Mouse (Mus musculus) liver, embryonic 15.5 days (tissue): ENCODE measurements around the gene 4933411K16Rik. TPM values are rescaled to one million over a fixed set of nuclear protein-coding genes. Genes with fewer than 3 reads are reported as not detected.

Experiments
- ATAC-seq: fragments of 200-750 bp; cut with Nextera tagmentation; 2 replicates; pipeline ENCODE4 v1.8.0; 2017; ENCODE audit warnings: moderate number of reproducible peaks, mild to moderate bottlenecking, moderate library complexity; ENCODE audit not compliant: insufficient read depth
- H3K27ac ChIP-seq: fragments of 300-500 bp; sonication (generic); replicated peaks from 2 replicates; pipeline ENCODE4 v1.5.1; 2015; ENCODE audit warnings: mild to moderate bottlenecking, inconsistent platforms
- H3K27me3 ChIP-seq: fragments of 300-500 bp; sonication (generic); 2 replicates; pipeline ENCODE4 v1.6.1; 2015; ENCODE audit warnings: mild to moderate bottlenecking, inconsistent platforms
- H3K36me3 ChIP-seq: fragments of 300-500 bp; sonication (generic); replicated peaks from 2 replicates; pipeline ENCODE4 v1.6.1; 2015; ENCODE audit warnings: moderate library complexity, mild to moderate bottlenecking, inconsistent platforms
- H3K4me1 ChIP-seq: fragments of 300-500 bp; sonication (generic); replicated peaks from 2 replicates; pipeline ENCODE4 v1.6.1; 2015; ENCODE audit warnings: inconsistent platforms
- H3K4me2 ChIP-seq: fragments of 300-500 bp; sonication (generic); 2 replicates; pipeline ENCODE4 v1.6.1; 2015; ENCODE audit warnings: moderate library complexity, mild to moderate bottlenecking, inconsistent platforms
- H3K4me3 ChIP-seq: fragments of 300-500 bp; sonication (generic); replicated peaks from 2 replicates; pipeline ENCODE4 v1.5.1; 2015; ENCODE audit warnings: mild to moderate bottlenecking, inconsistent platforms
- H3K9ac ChIP-seq: fragments of 300-500 bp; sonication (generic); 2 replicates; pipeline ENCODE4 v1.6.1; 2015; ENCODE audit warnings: moderate library complexity, mild to moderate bottlenecking, inconsistent platforms
- H3K9me3 ChIP-seq: fragments of 300-500 bp; sonication (generic); replicated peaks from 2 replicates; pipeline ENCODE4 v1.6.1; 2016; ENCODE audit warnings: inconsistent platforms
- WGBS: fragments of 180-500 bp; shearing (Covaris S2); methylation state at CpG from one replicate; pipeline ENCODE4 v1.1.7; 2015; ENCODE audit warnings: mixed read lengths; ENCODE audit not compliant: insufficient replicate concordance; 5-methylcytosine and 5-hydroxymethylcytosine counted together
- polyA plus RNA-seq: library from polyadenylated mRNA; unstranded; fragments of >200 nt; fragmentation: Nextera tagmentation; extraction: Ambion mirVana; gene quantifications from 2 replicates; pipeline ENCODE4 v1.2.1, GENCODE M21; 2015

The 4933411K16Rik gene
- 0.22 and 0.26 TPM in 2 replicates for polyA plus RNA-seq

GRCm38 (mm10) chr19:42051948-42052347 lies at the start of gene 4933411K16Rik:
4933411K16Rik (plus strand) TSS chr19:42052248.
- Histone ChIP-seq H3K4me2 (no peak within 1 kb of the TSS), H3K4me3 (no peak within 1 kb of the TSS), H3K9me3 (no peaks in the 10 kb centered on the region), H3K9ac (no peak within 1 kb of the TSS), H3K4me1 (no peaks in the 10 kb centered on the region), H3K36me3 (no peaks in the 10 kb centered on the region), H3K27ac (no peak within 1 kb of the TSS), H3K27me3 (no peaks in the 10 kb centered on the region)
- WGBS: 62% methylated on average over 4 of the region's 4 CpGs
- no peak for ATAC-seq

GRCm38 (mm10) chr19:42004258-42004657 lies 47.8 kb upstream of the 4933411K16Rik start:
- Histone ChIP-seq H3K4me2 (no peak overlapping the region), H3K36me3 (no peaks in the 10 kb centered on the region), H3K27me3 (no peaks in the 10 kb centered on the region), H3K27ac (no peak overlapping the region), H3K9me3 (no peaks in the 10 kb centered on the region), H3K9ac (no peak overlapping the region), H3K4me1 (peaks cover 54% of the 10 kb centered on the region), H3K4me3 (no peak overlapping the region)
- WGBS: 50% methylated on average over 6 of the region's 6 CpGs
- ATAC-seq: no peak

GRCm38 (mm10) chr19:42005616-42006015 lies 46.4 kb upstream of the 4933411K16Rik start:
- peaks cover 46% of the 10 kb centered on the region for H3K4me1 ChIP-seq
- H3K27me3 ChIP-seq: no peaks in the 10 kb centered on the region
- peak overlapping the region; percentile 6; the same call in 1 of the 2 replicates for H3K4me2 ChIP-seq
- H3K27ac ChIP-seq: peak overlapping the region; percentile 51
- WGBS: 9% methylated on average over 3 of the region's 3 CpGs
- H3K9me3 ChIP-seq: no peaks in the 10 kb centered on the region
- H3K4me3 ChIP-seq: no peak overlapping the region
- H3K9ac ChIP-seq: no peak overlapping the region
- no peak for ATAC-seq
- H3K36me3 ChIP-seq: no peaks in the 10 kb centered on the region

- no peak overlapping the region for H3K9ac ChIP-seq
- H3K27ac ChIP-seq: no peak overlapping the region
- H3K4me2 ChIP-seq: no peak overlapping the region
- ATAC-seq: no peak
- WGBS: 57% methylated on average over 8 of the region's 8 CpGs
- no peaks in the 10 kb centered on the region for H3K36me3 ChIP-seq
- H3K4me3 ChIP-seq: no peak overlapping the region
- H3K9me3 ChIP-seq: no peaks in the 10 kb centered on the region
- no peaks in the 10 kb centered on the region for H3K27me3 ChIP-seq
- peaks cover 37% of the 10 kb centered on the region for H3K4me1 ChIP-seq
Observed at GRCm38 (mm10) chr19:42006568-42006967, 45.5 kb upstream of the 4933411K16Rik start.

GRCm38 (mm10) chr19:42008586-42008985 lies 43.5 kb upstream of the 4933411K16Rik start:
- WGBS: 50% methylated on average over 3 of the region's 3 CpGs
- H3K4me2 ChIP-seq: no peak overlapping the region
- no peaks in the 10 kb centered on the region for H3K9me3 ChIP-seq
- peaks cover 37% of the 10 kb centered on the region for H3K4me1 ChIP-seq
- H3K36me3 ChIP-seq: no peaks in the 10 kb centered on the region
- H3K4me3 ChIP-seq: no peak overlapping the region
- ATAC-seq: no peak
- H3K27ac ChIP-seq: no peak overlapping the region
- no peak overlapping the region for H3K9ac ChIP-seq
- H3K27me3 ChIP-seq: no peaks in the 10 kb centered on the region

DNA sequence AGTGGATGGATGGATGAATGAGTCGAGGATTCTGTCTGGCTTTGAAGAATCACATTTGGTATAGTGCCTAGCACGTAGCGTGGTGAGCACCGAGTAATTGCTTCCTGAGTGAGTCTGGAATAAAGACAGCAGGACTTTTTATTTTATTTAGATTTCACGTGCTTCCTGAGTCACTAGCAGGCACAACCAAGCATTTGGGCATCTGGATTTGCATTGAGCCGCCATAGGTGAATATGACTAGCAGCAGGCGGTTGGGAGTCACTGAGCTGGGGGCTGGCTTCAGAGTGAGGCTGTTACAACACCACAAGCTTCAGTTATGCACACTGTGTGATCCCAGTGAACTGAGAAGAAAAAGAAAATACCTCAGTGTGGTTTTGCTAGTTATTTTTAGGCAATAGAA lies 43.0 kb upstream of the 4933411K16Rik start:
- H3K4me2 ChIP-seq: no peak overlapping the region
- WGBS: 60% methylated on average over 7 of the region's 7 CpGs
- no peak overlapping the region for H3K9ac ChIP-seq
- H3K4me3 ChIP-seq: no peak overlapping the region
- ATAC-seq: no peak
- H3K36me3 ChIP-seq: no peaks in the 10 kb centered on the region
- H3K4me1 ChIP-seq: peaks cover 36% of the 10 kb centered on the region
- no peaks in the 10 kb centered on the region for H3K9me3 ChIP-seq
- no peaks in the 10 kb centered on the region for H3K27me3 ChIP-seq
- H3K27ac ChIP-seq: no peak overlapping the region

- ATAC-seq: no peak
- Histone ChIP-seq H3K27ac (no peak overlapping the region), H3K4me2 (no peak overlapping the region), H3K9ac (no peak overlapping the region), H3K27me3 (no peaks in the 10 kb centered on the region), H3K36me3 (no peaks in the 10 kb centered on the region), H3K4me3 (no peak overlapping the region), H3K4me1 (peaks cover 23% of the 10 kb centered on the region), H3K9me3 (no peaks in the 10 kb centered on the region)
- 67% methylated on average over 4 of the region's 4 CpGs for WGBS
Observed at GRCm38 (mm10) chr19:42010436-42010835, 41.6 kb upstream of the 4933411K16Rik start.

DNA sequence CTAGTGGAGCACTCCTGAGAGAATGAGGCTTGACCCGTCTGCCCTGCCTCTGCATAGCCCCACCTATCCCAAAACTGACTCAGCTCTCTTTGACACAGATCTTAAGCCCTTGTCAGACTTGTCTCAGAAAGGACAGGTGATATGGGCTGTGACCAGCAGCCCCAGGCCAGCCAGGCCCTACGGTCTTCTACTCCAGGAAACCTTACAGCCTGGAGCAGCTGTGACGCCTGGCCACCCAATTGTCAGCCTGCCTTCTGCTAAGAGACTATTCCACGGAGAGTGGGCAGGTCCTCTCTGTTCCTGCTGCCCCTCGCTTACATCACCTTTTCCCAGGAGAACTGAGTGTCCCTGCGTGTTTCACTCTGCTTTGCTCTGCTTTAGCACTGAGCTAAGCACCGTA lies 40.9 kb upstream of the 4933411K16Rik start:
- Histone ChIP-seq H3K9me3 (no peaks in the 10 kb centered on the region), H3K4me3 (no peak overlapping the region), H3K4me2 (no peak overlapping the region), H3K27ac (no peak overlapping the region), H3K36me3 (no peaks in the 10 kb centered on the region), H3K27me3 (no peaks in the 10 kb centered on the region), H3K9ac (no peak overlapping the region), H3K4me1 (peaks cover 16% of the 10 kb centered on the region)
- ATAC-seq: no peak
- WGBS: 65% methylated on average over 7 of the region's 7 CpGs

DNA sequence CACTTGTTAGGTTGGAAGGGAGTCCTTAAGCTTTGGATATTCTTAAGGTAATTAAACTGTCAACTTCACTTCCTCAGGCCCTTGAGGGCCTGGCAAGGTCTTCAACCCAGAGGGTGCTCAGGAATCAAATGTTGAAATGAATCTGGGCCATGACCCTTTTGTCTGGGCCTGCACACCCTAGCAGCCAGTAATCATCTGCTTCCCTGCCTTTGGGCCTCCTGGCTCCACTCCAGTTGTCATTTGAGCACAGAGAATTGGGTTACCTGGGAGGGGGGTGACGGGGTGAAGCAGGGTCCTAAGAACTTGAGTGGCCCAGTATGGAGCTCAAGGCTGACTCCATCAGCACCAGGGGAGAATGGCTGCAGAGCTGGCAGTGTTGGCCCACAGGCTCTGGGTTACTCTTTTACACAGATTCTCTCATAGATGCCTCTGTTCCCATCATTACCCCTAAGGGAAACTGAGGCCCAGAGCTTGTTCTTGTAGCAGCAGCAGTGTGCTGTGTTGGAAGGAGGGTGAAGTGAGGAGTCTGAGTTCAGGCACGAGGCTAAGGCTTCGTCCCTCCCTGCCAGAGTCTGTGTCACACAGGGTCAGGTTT lies 37.7 kb upstream of the 4933411K16Rik start:
- H3K4me3 ChIP-seq: no peak overlapping the region
- H3K27ac ChIP-seq: no peak overlapping the region
- no peak overlapping the region for H3K4me2 ChIP-seq
- WGBS: 57% methylated on average over 3 of the region's 3 CpGs
- H3K36me3 ChIP-seq: no peaks in the 10 kb centered on the region
- H3K4me1 ChIP-seq: peaks cover 14% of the 10 kb centered on the region
- no peaks in the 10 kb centered on the region for H3K27me3 ChIP-seq
- H3K9ac ChIP-seq: no peak overlapping the region
- ATAC-seq: no peak
- no peaks in the 10 kb centered on the region for H3K9me3 ChIP-seq

- Histone ChIP-seq H3K4me2 (no peak overlapping the region), H3K36me3 (no peaks in the 10 kb centered on the region), H3K27ac (no peak overlapping the region), H3K4me1 (peaks cover 17% of the 10 kb centered on the region), H3K4me3 (no peak overlapping the region), H3K9ac (no peak overlapping the region), H3K9me3 (no peaks in the 10 kb centered on the region), H3K27me3 (no peaks in the 10 kb centered on the region)
- 59% methylated on average over 6 of the region's 6 CpGs for WGBS
- no peak for ATAC-seq
Observed at GRCm38 (mm10) chr19:42015001-42015400, 37.0 kb upstream of the 4933411K16Rik start.

GRCm38 (mm10) chr19:42016251-42016650 lies 35.8 kb upstream of the 4933411K16Rik start:
- Histone ChIP-seq H3K4me1 (peaks cover 17% of the 10 kb centered on the region), H3K4me3 (no peak overlapping the region), H3K4me2 (no peak overlapping the region), H3K27me3 (no peaks in the 10 kb centered on the region), H3K36me3 (no peaks in the 10 kb centered on the region), H3K9me3 (no peaks in the 10 kb centered on the region), H3K27ac (no peak overlapping the region), H3K9ac (no peak overlapping the region)
- WGBS: 71% methylated on average over 4 of the region's 4 CpGs
- no peak for ATAC-seq

GRCm38 (mm10) chr19:42016840-42017239 lies 35.2 kb upstream of the 4933411K16Rik start:
- WGBS: 70% methylated on average over 5 of the region's 5 CpGs
- Histone ChIP-seq H3K27me3 (no peaks in the 10 kb centered on the region), H3K36me3 (no peaks in the 10 kb centered on the region), H3K4me1 (peaks cover 17% of the 10 kb centered on the region), H3K9ac (no peak overlapping the region), H3K27ac (0 out of 2 replicates have a peak overlapping the region, but pooled peaks have one; percentile 2), H3K9me3 (no peaks in the 10 kb centered on the region), H3K4me3 (no peak overlapping the region), H3K4me2 (no peak overlapping the region)
- no peak for ATAC-seq
